Mouse (Mus musculus): Measurements from ENCODE around the gene Trf.

GRCm38 (mm10) chr9:103213631-103214030 lies 16.6 kb downstream of the Trf start:
- TF ChIP-seq CTCF (IDR thresholded peaks at IDR 0.05; ENCODE audit: low read depth): no peak
- TF ChIP-seq EP300 (optimal IDR thresholded peaks at IDR 0.05): no peak
